Mouse (Mus musculus) olfactory bulb, adult 2 months (tissue): ENCODE data around the gene Gdpd5. TPM values are rescaled to one million over a fixed set of nuclear protein-coding genes. Genes with fewer than 3 reads are reported as not detected.

Experiments
- H3K27ac ChIP-seq: fragments of 200-500 bp; 2 replicates; pipeline ENCODE4 v1.5.1; 2012; ENCODE audit warnings: low read depth, low read length; ENCODE audit not compliant: insufficient read depth
- H3K4me1 ChIP-seq: fragments of 200-500 bp; 2 replicates; pipeline ENCODE4 v1.6.1; 2012; ENCODE audit warnings: low read length; ENCODE audit not compliant: control insufficient read depth, insufficient read depth
- H3K4me3 ChIP-seq: fragments of 200-500 bp; 2 replicates; pipeline ENCODE4 v1.5.1; 2012; ENCODE audit warnings: mild to moderate bottlenecking, low read depth, low read length, moderate library complexity; ENCODE audit not compliant: insufficient read depth
- CTCF ChIP-seq: fragments of 200-500 bp; IDR thresholded peaks from 2 replicates; pipeline ENCODE4 v1.5.1; 2012; ENCODE audit warnings: low read depth, mild to moderate bottlenecking, low read length, moderate library complexity; ENCODE audit not compliant: insufficient read depth
- POLR2A ChIP-seq: fragments of 200-500 bp; IDR thresholded peaks from 2 replicates; pipeline ENCODE4 v1.6.1; 2012; ENCODE audit warnings: mild to moderate bottlenecking, low read depth, low read length, moderate library complexity; ENCODE audit not compliant: insufficient read depth
- WGBS: fragments of 180-500 bp; shearing (Covaris S2); methylation state at CpG from one replicate; pipeline ENCODE4 v1.1.7; 2018; 5-methylcytosine and 5-hydroxymethylcytosine counted together
- polyA plus RNA-seq: library from polyadenylated mRNA; stranded (reverse); fragments of >200 nt; gene quantifications from 2 replicates; pipeline ENCODE4 v1.2.4, GENCODE M21; 2012; ENCODE audit warnings: low replicate concordance; ENCODE audit not compliant: missing spikeins, insufficient read depth, insufficient read length

Gdpd5 gene
- polyA plus RNA-seq, 1 experiment = not detected

DNA sequence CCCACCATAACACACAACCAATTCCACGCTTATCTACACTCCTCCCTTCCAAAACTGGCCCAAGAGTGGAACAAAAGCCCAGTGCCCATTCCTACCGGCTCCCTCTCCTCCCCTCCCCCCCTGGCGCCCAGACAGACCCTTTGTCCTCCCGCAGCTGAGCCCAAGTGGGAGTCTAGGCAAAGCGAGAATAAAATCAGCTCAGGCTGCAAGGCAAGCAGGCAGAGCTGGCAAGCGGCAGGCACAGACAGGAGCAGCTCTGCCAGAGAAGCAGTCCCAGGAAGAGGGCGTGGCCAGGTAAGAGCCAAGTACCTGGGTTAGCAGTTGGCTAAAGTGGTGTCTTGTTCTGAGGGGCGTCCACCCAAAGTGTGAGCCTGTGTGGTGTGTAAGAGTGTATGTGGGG is 84.6 kb downstream of the Gdpd5 start, which contains the start of gene Klhl35:
Klhl35 (plus strand) TSS at position 194 of the 400 bp plus-strand sequence.
- peaks cover 29% of the 10 kb centered on the region for H3K4me1 ChIP-seq
- H3K27ac ChIP-seq = no peak within 1 kb of the TSS
- H3K4me3 ChIP-seq = no peak within 1 kb of the TSS
- 22% methylated on average over 8 of the region's 8 CpGs for WGBS
- TF ChIP-seq CTCF = no peak
- no peak for TF ChIP-seq POLR2A

DNA sequence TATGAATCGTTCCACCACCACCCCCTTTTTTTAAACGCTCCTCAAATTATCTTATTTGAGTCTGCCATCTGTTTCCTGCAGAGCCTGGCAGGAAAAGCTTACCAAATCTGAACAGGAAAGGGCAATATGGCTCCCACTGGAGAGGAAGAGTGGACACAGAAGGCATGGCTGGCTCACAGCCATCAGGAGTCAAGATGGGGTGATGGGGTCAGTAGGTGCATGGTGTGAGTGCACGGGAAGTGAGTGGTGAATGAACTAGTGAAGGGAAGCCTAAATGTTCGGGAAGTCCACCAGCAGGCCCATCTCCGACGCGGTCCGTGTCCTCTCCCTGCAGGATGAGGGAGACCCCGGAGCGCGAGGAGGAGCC is 86.7 kb downstream of the Gdpd5 start:
- peak overlapping the region; percentile 47 for H3K4me3 ChIP-seq
- 31% methylated on average over 11 of the region's 11 CpGs for WGBS
- H3K4me1 ChIP-seq = peaks cover 24% of the 10 kb centered on the region

DNA sequence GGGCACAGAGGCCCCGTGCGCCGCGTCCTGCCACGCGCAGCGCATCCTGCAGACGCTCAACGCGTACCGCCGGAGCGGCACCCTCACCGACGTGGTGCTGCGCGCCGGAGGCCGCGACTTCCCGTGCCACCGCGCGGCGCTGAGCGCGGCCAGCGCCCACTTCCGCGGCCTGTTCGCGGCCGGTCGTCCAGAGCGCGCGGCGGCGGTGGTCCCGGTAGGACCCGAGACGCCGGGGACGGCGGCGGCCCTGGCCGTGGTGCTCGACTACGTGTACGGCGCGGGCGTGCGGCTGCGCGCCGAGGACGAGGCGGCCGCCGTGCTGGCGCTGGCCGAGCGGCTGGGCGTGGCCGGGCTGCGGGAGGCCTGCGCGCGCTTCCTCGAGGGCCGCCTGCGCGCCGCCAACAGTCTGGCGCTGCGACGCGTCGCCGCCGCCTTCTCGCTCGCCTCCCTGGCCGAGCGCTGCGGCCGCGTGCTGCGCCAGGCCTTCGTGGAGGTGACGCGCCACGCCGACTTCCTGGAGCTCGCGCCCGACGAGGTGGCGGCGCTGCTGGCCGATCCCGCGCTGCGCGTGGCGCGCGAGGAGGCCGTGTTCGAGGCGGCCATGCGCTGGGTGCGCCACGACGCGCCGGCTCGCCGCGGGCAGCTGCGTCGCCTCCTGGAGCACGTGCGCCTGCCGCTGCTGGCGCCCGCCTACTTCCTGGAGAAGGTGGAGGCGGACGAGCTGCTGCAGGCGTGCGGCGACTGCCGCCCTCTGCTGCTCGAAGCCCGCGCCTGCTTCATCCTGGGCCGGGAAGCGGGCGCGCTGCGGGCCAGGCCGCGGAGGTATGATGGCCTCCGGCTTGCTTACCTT is 87.3 kb downstream of the Gdpd5 start:
- 2% methylated on average over 145 of the region's 145 CpGs for WGBS
- TF ChIP-seq POLR2A (peak; percentile 53; the same call in 1 of the 2 replicates), CTCF (peak; percentile 55; the same call in 1 of the 2 replicates)

More for the DNA sequence above, 86.7 kb downstream of the Gdpd5 start:
- no peak overlapping the region for H3K27ac ChIP-seq
- TF ChIP-seq POLR2A (no peak), CTCF (no peak)

DNA sequence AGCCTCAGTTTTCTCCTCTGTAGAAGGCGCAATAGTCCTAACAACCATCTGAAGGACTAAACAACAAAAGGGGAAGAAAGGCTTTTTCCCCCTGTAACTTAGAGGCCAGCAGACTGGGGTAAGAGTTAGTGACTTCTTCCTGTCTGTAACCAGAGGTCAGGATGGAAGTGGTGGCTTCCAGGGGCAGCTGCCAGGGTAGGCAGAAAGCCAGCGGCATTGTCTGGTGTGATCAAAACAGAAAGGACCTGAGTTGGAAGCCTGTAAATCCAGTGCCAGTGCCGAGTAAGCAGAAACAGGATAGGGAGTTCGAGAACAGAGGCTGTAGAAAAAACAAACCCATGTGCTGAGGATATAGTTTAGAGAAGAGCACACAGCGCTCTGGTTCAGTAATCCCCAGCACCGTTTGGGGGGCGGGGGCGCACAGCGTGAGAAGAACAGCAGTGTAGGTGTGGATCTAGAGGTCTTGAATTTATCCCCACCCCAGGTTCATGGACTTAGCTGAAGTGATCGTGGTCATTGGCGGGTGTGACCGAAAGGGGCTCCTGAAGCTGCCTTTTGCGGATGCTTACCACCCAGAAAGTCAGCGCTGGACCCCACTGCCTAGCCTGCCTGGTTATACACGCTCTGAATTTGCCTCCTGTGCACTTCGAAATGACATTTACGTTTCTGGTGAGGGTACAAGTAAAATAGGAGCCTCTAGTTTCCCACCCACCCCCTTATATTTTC is 88.6 kb downstream of the Gdpd5 start:
- no peak for TF ChIP-seq POLR2A
- TF ChIP-seq CTCF = no peak
- H3K4me1 ChIP-seq = peaks cover 37% of the 10 kb centered on the region
- WGBS = 80% methylated on average over 17 of the region's 17 CpGs
- no peak overlapping the region for H3K4me3 ChIP-seq
- H3K27ac ChIP-seq = no peak overlapping the region

More for the DNA sequence above, 87.3 kb downstream of the Gdpd5 start:
- Histone ChIP-seq H3K4me1 (peaks cover 25% of the 10 kb centered on the region), H3K27ac (0 out of 2 replicates have a peak overlapping the region, but pooled peaks have one; percentile 9), H3K4me3 (peak overlapping the region; percentile 47)

DNA sequence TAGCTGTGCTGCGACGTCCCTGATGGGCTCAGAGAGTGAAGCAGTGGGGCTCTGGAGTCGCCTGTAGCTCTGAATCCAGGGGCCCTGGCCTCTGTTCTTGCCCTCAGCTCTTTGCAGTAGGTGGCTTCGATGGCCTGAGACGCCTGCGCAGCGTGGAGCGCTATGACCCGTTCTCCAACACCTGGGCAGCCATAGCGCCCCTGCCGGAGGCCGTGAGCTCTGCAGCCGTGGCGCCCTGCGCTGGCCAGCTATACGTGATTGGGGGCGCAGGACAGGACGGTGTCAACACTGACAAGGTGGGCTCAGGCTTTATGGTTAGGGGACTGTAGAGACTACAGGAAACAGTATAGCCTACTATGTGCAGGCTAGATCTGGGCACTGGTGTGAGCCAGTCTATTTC is 90.4 kb downstream of the Gdpd5 start:
- TF ChIP-seq CTCF (no peak), POLR2A (no peak)
- Histone ChIP-seq H3K4me3 (no peak overlapping the region), H3K4me1 (peaks cover 34% of the 10 kb centered on the region), H3K27ac (no peak overlapping the region)
- 76% methylated on average over 18 of the region's 18 CpGs for WGBS

DNA sequence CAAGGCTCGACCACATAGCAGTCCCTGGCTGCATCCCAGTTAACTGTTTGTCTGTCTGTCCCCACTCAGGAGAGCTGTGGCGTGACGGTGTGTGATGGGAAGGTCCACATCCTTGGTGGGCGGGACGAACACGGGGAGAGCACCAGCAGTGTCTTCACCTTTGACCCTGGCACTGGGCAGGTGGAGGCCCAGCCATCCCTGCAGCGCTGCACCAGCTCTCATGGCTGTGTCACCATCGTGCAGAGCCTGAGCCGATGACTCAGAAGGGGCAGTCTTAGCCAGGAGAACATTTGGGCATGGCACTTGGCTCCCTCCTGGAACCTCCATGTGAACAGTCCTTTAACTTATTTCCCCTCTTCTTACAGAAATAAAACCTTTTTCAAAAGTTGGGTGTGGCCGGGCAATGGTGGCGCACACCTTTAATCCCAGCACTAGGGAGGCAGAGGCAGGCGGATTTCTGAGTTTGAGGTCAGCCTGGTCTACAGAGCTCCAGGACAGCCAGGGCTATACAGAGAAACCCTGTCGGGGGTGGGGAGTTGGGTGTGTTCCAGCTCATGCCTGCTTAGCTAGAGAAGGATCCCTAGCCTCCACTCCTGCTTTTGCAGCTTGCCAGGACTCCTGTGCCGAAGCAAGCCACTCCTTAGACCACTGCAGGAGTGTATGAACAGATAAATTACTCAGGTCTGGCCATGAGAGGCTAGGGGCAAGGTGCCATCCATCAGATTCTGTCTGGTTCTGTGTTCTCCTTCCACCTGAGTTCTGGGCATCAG is 92.6 kb downstream of the Gdpd5 start:
- 69% methylated on average over 14 of the region's 14 CpGs for WGBS
- Histone ChIP-seq H3K4me1 (peaks cover 20% of the 10 kb centered on the region), H3K27ac (0 out of 2 replicates have a peak overlapping the region, but pooled peaks have one; percentile 33), H3K4me3 (no peak overlapping the region)
- TF ChIP-seq CTCF (no peak), POLR2A (no peak)

DNA sequence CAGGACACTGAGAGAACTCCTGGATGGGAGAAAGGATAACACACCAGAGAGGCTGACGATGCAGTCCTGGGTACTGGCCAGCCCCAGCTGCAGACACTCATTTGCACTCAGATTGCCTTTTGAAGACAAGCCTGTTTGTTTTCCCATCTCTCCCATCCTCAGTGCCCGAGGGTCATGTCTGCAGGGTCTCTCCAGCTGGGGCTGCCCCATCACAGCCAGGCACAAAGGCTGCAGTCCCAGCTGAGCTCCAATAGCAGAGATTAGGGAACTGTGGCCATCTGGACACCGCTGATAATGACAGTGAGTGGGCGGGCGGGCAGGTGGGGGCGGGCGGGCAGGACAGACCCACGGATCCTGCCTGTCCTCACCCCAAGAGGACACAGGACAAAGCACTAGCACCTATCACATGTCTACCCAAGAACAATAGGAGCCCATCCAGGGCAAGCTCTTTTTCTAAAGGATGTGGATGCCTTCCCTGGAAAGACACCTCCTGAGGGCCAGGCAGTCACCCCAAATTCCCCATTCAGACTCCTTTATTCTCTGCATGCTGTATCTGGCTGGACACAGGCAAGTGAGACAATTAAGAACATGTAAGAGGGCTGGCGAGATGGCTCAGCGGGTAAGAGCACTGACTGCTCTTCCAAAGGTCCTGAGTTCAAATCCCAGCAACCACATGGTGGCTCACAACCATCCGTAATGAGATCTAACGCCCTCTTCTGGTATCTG is 93.8 kb downstream of the Gdpd5 start:
- TF ChIP-seq CTCF (no peak), POLR2A (no peak)
- 58% methylated on average over 12 of the region's 12 CpGs for WGBS
- Histone ChIP-seq H3K27ac (0 out of 2 replicates have a peak overlapping the region, but pooled peaks have one; percentile 33), H3K4me1 (peaks cover 18% of the 10 kb centered on the region), H3K4me3 (no peak overlapping the region)

DNA sequence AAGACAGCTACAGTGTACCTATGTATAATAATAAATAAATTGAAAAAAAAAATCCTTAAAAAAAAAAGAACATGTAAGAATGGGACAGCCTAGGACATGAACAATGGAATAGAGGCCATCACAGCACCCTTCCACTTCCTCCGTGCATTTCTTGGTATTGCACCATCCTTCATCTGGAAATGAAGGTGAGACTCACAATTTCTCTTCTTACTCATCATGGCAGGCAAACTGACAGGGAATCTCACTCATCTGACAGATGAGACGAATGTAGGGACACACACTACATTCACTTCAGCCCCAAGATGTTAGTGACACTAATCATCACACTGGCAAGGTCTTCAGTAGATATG is 94.3 kb downstream of the Gdpd5 start:
- H3K4me1 ChIP-seq = peaks cover 18% of the 10 kb centered on the region
- 82% methylated on average over 2 of the region's 2 CpGs for WGBS
- TF ChIP-seq CTCF (no peak), POLR2A (no peak)
- H3K4me3 ChIP-seq = no peak overlapping the region
- no peak overlapping the region for H3K27ac ChIP-seq
